Mouse (Mus musculus): ENCODE data around the gene Gpr141.

- TF ChIP-seq POLR2A (IDR thresholded peaks at IDR 0.05; ENCODE audit: control insufficient read depth, low read depth, low read length) (no peak), CTCF (IDR thresholded peaks at IDR 0.05; ENCODE audit: control insufficient read depth, insufficient read depth, insufficient replicate concordance, low read depth, low read length) (no peak)
These were observed 106.9 kb downstream of the Gpr141 start for GRCm38 (mm10) chr13:19717201-19717600.
